7 mouse cellular contexts compared by ENCODE assay signal in genomic region chr19:34746688-34747504, GRCm38 (mm10). TPM values are rescaled to one million over a fixed set of nuclear protein-coding genes. Genes with fewer than 3 reads are reported as not detected.
A peak's percentile ranks its signal among the peaks of the same experiment; 100 is the strongest.
DNase-seq lines count a peak whose midpoint lies in the region; ATAC-seq and TF ChIP-seq lines count a peak whose summit lies in the region.

Gene Slc16a12, minus strand, starts transcription at chr19:34747289.

- H3K27me3 ChIP-seq in forebrain, embryonic 15.5 days = peaks cover 12% of the 10 kb centered on the region
- H3K27me3 ChIP-seq in hindbrain, embryonic 11.5 days (ENCODE audit: control insufficient read depth, insufficient read depth, low read length) = peaks cover 6% of the 10 kb centered on the region
- H3K27me3 ChIP-seq in limb, embryonic 11.5 days (ENCODE audit: control insufficient read depth, insufficient read depth, low read length) = no peaks in the 10 kb centered on the region
- H3K27me3 ChIP-seq in midbrain, embryonic 10.5 days (ENCODE audit: low read depth, poor library complexity, severe bottlenecking) = peaks cover 32% of the 10 kb centered on the region
- no peaks in the 10 kb centered on the region for H3K27me3 ChIP-seq in stomach, embryonic 16.5 days (ENCODE audit: control insufficient read depth, insufficient read depth, low read length)

- peak; percentile 83 for ATAC-seq in forebrain, embryonic 15.5 days (replicated peaks)
- peak; percentile 86 for ATAC-seq in hindbrain, embryonic 11.5 days (ENCODE audit: low FRiP score)
- ATAC-seq in limb, embryonic 11.5 days (ENCODE audit: insufficient number of reproducible peaks, low FRiP score, low TSS enrichment, low read depth) = peak; percentile 53
- peak; percentile 82 for ATAC-seq in stomach, embryonic 16.5 days (ENCODE audit: insufficient read depth, low FRiP score)

- H3K9me3 ChIP-seq in ES-E14 (ENCODE audit: control insufficient read depth, insufficient read depth, low read depth, low read length) = no peaks in the 10 kb centered on the region
- H3K9me3 ChIP-seq in forebrain, embryonic 15.5 days = no peaks in the 10 kb centered on the region
- H3K9me3 ChIP-seq in hindbrain, embryonic 11.5 days (ENCODE audit: control insufficient read depth, low read length) = no peaks in the 10 kb centered on the region
- H3K9me3 ChIP-seq in limb, embryonic 11.5 days (ENCODE audit: control insufficient read depth, low read length) = no peaks in the 10 kb centered on the region
- no peaks in the 10 kb centered on the region for H3K9me3 ChIP-seq in midbrain, embryonic 10.5 days (replicated peaks)
- no peaks in the 10 kb centered on the region for H3K9me3 ChIP-seq in stomach, embryonic 16.5 days (replicated peaks; ENCODE audit: control insufficient read depth, low read length)

- WGBS in forebrain, embryonic 15.5 days = under 1% methylated on average over 61 of the region's 61 CpGs
- WGBS in hindbrain, embryonic 11.5 days = under 1% methylated on average over 50 of the region's 61 CpGs
- under 1% methylated on average over 60 of the region's 61 CpGs for WGBS in limb, embryonic 11.5 days
- WGBS in midbrain, embryonic 10.5 days = under 1% methylated on average over 60 of the region's 61 CpGs
- WGBS in stomach, embryonic 16.5 days = under 1% methylated on average over 60 of the region's 61 CpGs

- H3K4me1 ChIP-seq in ES-E14 (ENCODE audit: control insufficient read depth in 2 of 2, insufficient read depth in 2 of 2, low read length in 2 of 2, poor library complexity in 1 of 2) = no peaks in the 10 kb centered on the region
- peaks cover 15% of the 10 kb centered on the region for H3K4me1 ChIP-seq in forebrain, embryonic 15.5 days
- peaks cover 3% of the 10 kb centered on the region; the same call in 1 of the 2 replicates for H3K4me1 ChIP-seq in hindbrain, embryonic 11.5 days (replicated peaks; ENCODE audit: control insufficient read depth, insufficient read depth, low read length)
- H3K4me1 ChIP-seq in limb, embryonic 11.5 days (ENCODE audit: control insufficient read depth, insufficient read depth, low read length) = peaks cover 5% of the 10 kb centered on the region; the same call in 1 of the 2 replicates
- peaks cover 23% of the 10 kb centered on the region for H3K4me1 ChIP-seq in midbrain, embryonic 10.5 days
- peaks cover 5% of the 10 kb centered on the region; the same call in 1 of the 2 replicates for H3K4me1 ChIP-seq in stomach, embryonic 16.5 days (ENCODE audit: control insufficient read depth, insufficient read depth, low read length)

- H3K9ac ChIP-seq in ES-E14 (ENCODE audit: insufficient read depth, low read depth, low read length, poor library complexity, severe bottlenecking) = peak within 1 kb of the TSS; percentile 29; the same call in 1 of the 2 replicates
- peak within 1 kb of the TSS; percentile 59 for H3K9ac ChIP-seq in forebrain, embryonic 15.5 days (replicated peaks)
- peak within 1 kb of the TSS; percentile 36 for H3K9ac ChIP-seq in hindbrain, embryonic 11.5 days (ENCODE audit: low read depth, low read length)
- peak within 1 kb of the TSS; percentile 66 for H3K9ac ChIP-seq in limb, embryonic 11.5 days (ENCODE audit: low read length)
- H3K9ac ChIP-seq in stomach, embryonic 16.5 days (ENCODE audit: low read length) = peak within 1 kb of the TSS; percentile 80

- in situ Hi-C loops in ES-E14 (cut with MboI; ENCODE audit: low sequenced_read_pairs in 2 of 2, unreplicated experiment in 2 of 2) = no loop called here

- H3K36me3 ChIP-seq in ES-E14 (ENCODE audit: control insufficient read depth, insufficient read depth, low read length, poor library complexity, severe bottlenecking) = no peaks in the 10 kb centered on the region
- no peaks in the 10 kb centered on the region for H3K36me3 ChIP-seq in forebrain, embryonic 15.5 days
- H3K36me3 ChIP-seq in hindbrain, embryonic 11.5 days (ENCODE audit: control insufficient read depth, insufficient read depth, low read length) = no peaks in the 10 kb centered on the region
- H3K36me3 ChIP-seq in limb, embryonic 11.5 days (ENCODE audit: control insufficient read depth, insufficient read depth, low read length) = no peaks in the 10 kb centered on the region
- H3K36me3 ChIP-seq in midbrain, embryonic 10.5 days = no peaks in the 10 kb centered on the region
- H3K36me3 ChIP-seq in stomach, embryonic 16.5 days (ENCODE audit: control insufficient read depth, insufficient read depth, low read length) = no peaks in the 10 kb centered on the region

- peak within 1 kb of the TSS; percentile 59 to 62 for H3K4me3 ChIP-seq in ES-E14 (ENCODE audit: insufficient read depth in 1 of 2, low read depth in 1 of 2, low read length in 2 of 2, poor library complexity in 1 of 2, severe bottlenecking in 1 of 2)
- H3K4me3 ChIP-seq in forebrain, embryonic 15.5 days = peak within 1 kb of the TSS; percentile 61
- H3K4me3 ChIP-seq in hindbrain, embryonic 11.5 days (ENCODE audit: low read depth, low read length) = peak within 1 kb of the TSS; percentile 43
- H3K4me3 ChIP-seq in limb, embryonic 11.5 days (ENCODE audit: low read depth, low read length) = peak within 1 kb of the TSS; percentile 67
- H3K4me3 ChIP-seq in midbrain, embryonic 10.5 days = peak within 1 kb of the TSS; percentile 80
- H3K4me3 ChIP-seq in stomach, embryonic 16.5 days (replicated peaks; ENCODE audit: low read length) = peak within 1 kb of the TSS; percentile 67

- H3K27ac ChIP-seq in ES-E14 (ENCODE audit: insufficient read depth, low read depth, low read length, poor library complexity, severe bottlenecking) = no peak within 1 kb of the TSS
- 0 out of 2 replicates have a peak within 1 kb of the TSS, but pooled peaks have one; percentile 3 for H3K27ac ChIP-seq in forebrain, embryonic 15.5 days (replicated peaks)
- H3K27ac ChIP-seq in hindbrain, embryonic 11.5 days (ENCODE audit: low read depth, low read length) = no peak within 1 kb of the TSS
- H3K27ac ChIP-seq in limb, embryonic 11.5 days (replicated peaks; ENCODE audit: low read depth, low read length) = peak within 1 kb of the TSS; percentile 14; the same call in 1 of the 2 replicates
- H3K27ac ChIP-seq in midbrain, embryonic 10.5 days (replicated peaks) = peak within 1 kb of the TSS; percentile 85
- peak within 1 kb of the TSS; percentile 47; the same call in 1 of the 2 replicates for H3K27ac ChIP-seq in stomach, embryonic 16.5 days (ENCODE audit: low read length)

- peak within 1 kb of the TSS; percentile 100 for H3K4me2 ChIP-seq in forebrain, embryonic 15.5 days (replicated peaks)
- peak within 1 kb of the TSS; percentile 89 for H3K4me2 ChIP-seq in hindbrain, embryonic 11.5 days (replicated peaks; ENCODE audit: low read depth, low read length)
- H3K4me2 ChIP-seq in limb, embryonic 11.5 days (ENCODE audit: low read depth, severe bottlenecking) = peak within 1 kb of the TSS; percentile 98
- peak within 1 kb of the TSS; percentile 96 for H3K4me2 ChIP-seq in stomach, embryonic 16.5 days (ENCODE audit: low read depth, low read length)

- DNase-seq in ES-E14 (ENCODE audit: low read depth, low spot score) = no peak
- peak; percentile 17 to 25 for DNase-seq in adrenal gland, adult 18-20 months (ENCODE audit: low spot score in 2 of 2)
- DNase-seq in hindbrain, embryonic 11.5 days (ENCODE audit: low spot score) = peak; percentile 62
- DNase-seq in limb, embryonic 11.5 days (ENCODE audit: low spot score) = peak; percentile 60
- peak; percentile 68 for DNase-seq in midbrain, embryonic 10.5 days (ENCODE audit: low spot score)

TF ChIP-seq in ES-E14, 5 proteins besides CTCF, POLR2A, EP300 and RAD21:
- TF ChIP-seq MAFK (IDR thresholded peaks at IDR 0.05; ENCODE audit: insufficient read depth, low read depth, low read length) (no peak), HCFC1 (IDR thresholded peaks at IDR 0.05; ENCODE audit: borderline replicate concordance, insufficient read depth, low read length) (no peak), ZC3H11A (IDR thresholded peaks at IDR 0.05; ENCODE audit: borderline replicate concordance, low read depth, low read length) (no peak), CHD2 (IDR thresholded peaks at IDR 0.05; ENCODE audit: low read depth, low read length) (no peak), ZNF384 (IDR thresholded peaks at IDR 0.05; ENCODE audit: low read depth, low read length) (no peak)

RNA-seq across cellular contexts. Expression of gene Slc16a12, which starts in this region (rescaled TPM):
- total RNA-seq in ES-E14 (2012; rRNA removed) = 0.13 and 0.16 TPM in 2 replicates
- under 1 TPM; 0.33 to 0.54 TPM for total RNA-seq in adrenal gland, adult 18-20 months (2021)
- polyA plus RNA-seq in forebrain, embryonic 15.5 days (2015; fragmentation: Nextera tagmentation; extraction: Ambion mirVana) = 2.2 and 2.6 TPM in 2 replicates
- polyA plus RNA-seq in hindbrain, embryonic 11.5 days (2014; fragmentation: Nextera tagmentation; extraction: Ambion mirVana) = 2.2 and 3.1 TPM in 2 replicates
- polyA plus RNA-seq in limb, embryonic 11.5 days (2014; fragmentation: Nextera tagmentation; extraction: Ambion mirVana) = 0.44 and 0.85 TPM in 2 replicates
- 1.5 and 2.4 TPM in 2 replicates for polyA plus RNA-seq in midbrain, embryonic 10.5 days (2016; fragmentation: Nextera tagmentation; extraction: Ambion mirVana)
- 4.9 and 5.7 TPM in 2 replicates for polyA plus RNA-seq in stomach, embryonic 16.5 days (2015; fragmentation: Nextera tagmentation; extraction: Ambion mirVana)

Comparison
In these comparisons a context has a peak if more than half of its experiments do, and no peak if none do; other contexts are left out.
1. Peak in DNase-seq in adrenal gland, adult 18-20 months; RNA of the gene not detected or under 1 TPM.
2. Peak in DNase-seq, ATAC-seq, H3K4me3 ChIP-seq, H3K27ac ChIP-seq, H3K9ac ChIP-seq and H3K4me2 ChIP-seq in limb, embryonic 11.5 days; RNA of the gene not detected or under 1 TPM.
3. H3K27ac ChIP-seq: peak in forebrain, embryonic 15.5 days (single experiment), midbrain, embryonic 10.5 days (single experiment) and stomach, embryonic 16.5 days (single experiment); none in ES-E14 (single experiment) and hindbrain, embryonic 11.5 days (single experiment).
4. H3K9ac ChIP-seq: peak in every context shown above with its lines; median percentile 80 in stomach, embryonic 16.5 days; 66 in limb, embryonic 11.5 days; 59 in forebrain, embryonic 15.5 days; 36 in hindbrain, embryonic 11.5 days; 29 in ES-E14.
5. Peak in every context shown above with its lines, with median percentiles within 50 percentile points of each other: H3K4me3 ChIP-seq, ATAC-seq and H3K4me2 ChIP-seq.